Mouse (Mus musculus) C2C12 (cell line): ENCODE measurements around the gene Zfp423.

Experiments
- CTCF ChIP-seq: IDR thresholded peaks from one replicate; pipeline ENCODE4 v1.5.1; 2011; ENCODE audit not compliant: control insufficient read depth, insufficient read depth, insufficient read length
- MYOD1 ChIP-seq: IDR thresholded peaks from one replicate; pipeline ENCODE4 v1.6.1; 2011; ENCODE audit warnings: low read depth; ENCODE audit not compliant: control insufficient read depth, insufficient read length
- MYOG ChIP-seq: IDR thresholded peaks from one replicate; pipeline ENCODE4 v1.6.1; 2011; ENCODE audit not compliant: control insufficient read depth, insufficient read length; ENCODE audit errors: extremely low read depth
- USF1 ChIP-seq: IDR thresholded peaks from one replicate; pipeline ENCODE4 v1.6.1; 2011; ENCODE audit warnings: low read depth, mild to moderate bottlenecking, control low read depth, moderate library complexity

DNA sequence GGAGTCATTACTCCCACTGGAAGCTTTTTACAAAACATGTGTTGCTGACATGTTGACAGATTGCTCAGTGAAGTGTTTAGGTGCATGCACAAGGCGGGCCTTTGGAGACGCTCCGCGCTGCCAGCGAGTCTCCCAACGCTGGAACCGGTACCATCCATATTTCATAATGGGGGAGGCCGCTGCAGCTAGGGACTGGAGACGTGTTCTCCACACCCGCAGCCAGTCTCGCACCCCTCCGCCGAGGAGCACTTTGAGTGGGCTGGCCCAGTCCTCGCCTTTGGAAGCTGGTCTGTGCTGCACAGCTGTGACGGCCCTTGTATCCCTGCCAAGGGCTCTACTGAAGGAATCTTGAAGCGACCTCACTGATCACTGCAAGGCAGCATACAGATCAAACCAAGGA lies 122.5 kb downstream of the Zfp423 start:
- TF ChIP-seq CTCF (no peak), USF1 (no peak), MYOD1 (no peak), MYOG (no peak)
